Mouse (Mus musculus): ENCODE data around the gene Susd5.

DNA sequence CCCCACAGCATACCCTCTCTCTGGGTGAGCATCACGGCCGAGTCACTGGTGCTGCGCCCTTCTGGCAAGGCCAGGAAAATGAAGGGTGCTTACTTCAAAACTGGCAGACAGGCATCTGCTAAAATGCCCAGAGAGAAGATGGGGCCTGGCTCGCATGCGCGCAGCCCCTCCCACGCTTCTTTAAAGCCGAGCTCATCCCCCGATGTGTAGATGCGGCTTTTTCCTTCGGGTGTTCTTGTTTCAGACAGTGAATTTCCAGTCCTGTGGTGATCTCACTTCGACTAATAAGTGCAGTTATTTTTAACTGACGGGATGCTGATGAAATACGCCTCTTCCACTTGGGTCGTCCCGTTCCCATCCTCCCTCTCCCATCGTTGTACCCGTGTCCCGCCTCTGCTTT lies 16.7 kb downstream of the Susd5 start:
- TF ChIP-seq CTCF (IDR thresholded peaks at IDR 0.05; ENCODE audit: control insufficient read depth, insufficient read depth, insufficient read length) (no peak), FOSL1 (IDR thresholded peaks at IDR 0.05; ENCODE audit: insufficient read depth, low read length, poor library complexity, severe bottlenecking) (no peak), USF1 (IDR thresholded peaks at IDR 0.05; ENCODE audit: low read depth) (no peak), MYOG (IDR thresholded peaks at IDR 0.05; ENCODE audit: control insufficient read depth, extremely low read depth, insufficient read length) (no peak)
